Mouse (Mus musculus) embryonic facial prominence, embryonic 14.5 days (tissue): ENCODE measurements around the gene Gpc3. TPM values are rescaled to one million over a fixed set of nuclear protein-coding genes. Genes with fewer than 3 reads are reported as not detected.
A peak's percentile ranks its signal among the peaks of the same experiment; 100 is the strongest.
"Not testable (repeated sequence)": the region's sequence is repeated elsewhere in the genome, so short reads cannot be mapped to it uniquely, and the experiment has no call there.

Experiments
- ATAC-seq: fragments of 200-750 bp; cut with Nextera tagmentation; 2 replicates; pipeline ENCODE4 v1.8.0; 2017; ENCODE audit warnings: low read depth, moderate number of reproducible peaks, moderate TSS enrichment
- DNase-seq: peaks from one replicate; pipeline ENCODE4 v3.0.0-alpha.2; 2015; ENCODE audit warnings: low spot score
- H3K27ac ChIP-seq: fragments of 300-500 bp; sonication (generic); replicated peaks from 2 replicates; pipeline ENCODE4 v1.5.1; 2014; ENCODE audit warnings: low read depth, mild to moderate bottlenecking, low read length, moderate library complexity
- H3K27me3 ChIP-seq: fragments of 300-500 bp; sonication (generic); replicated peaks from 2 replicates; pipeline ENCODE4 v1.6.1; 2014; ENCODE audit warnings: low read length; ENCODE audit not compliant: control insufficient read depth, insufficient read depth
- H3K36me3 ChIP-seq: fragments of 300-500 bp; sonication (generic); 2 replicates; pipeline ENCODE4 v1.6.1; 2014; ENCODE audit warnings: low read length, mixed read lengths; ENCODE audit not compliant: control insufficient read depth, insufficient read depth
- H3K4me1 ChIP-seq: fragments of 300-500 bp; sonication (generic); 2 replicates; pipeline ENCODE4 v1.6.1; 2014; ENCODE audit warnings: antibody characterized with exemption, low read length; ENCODE audit not compliant: control insufficient read depth, insufficient read depth
- H3K4me2 ChIP-seq: fragments of 300-500 bp; sonication (generic); 2 replicates; pipeline ENCODE4 v1.6.1; 2014; ENCODE audit warnings: low read depth, mild to moderate bottlenecking, low read length, moderate library complexity, mixed read lengths
- H3K4me3 ChIP-seq: fragments of 300-500 bp; sonication (generic); 2 replicates; pipeline ENCODE4 v1.5.1; 2014; ENCODE audit warnings: low read depth, mild to moderate bottlenecking, low read length
- H3K9ac ChIP-seq: fragments of 300-500 bp; sonication (generic); 2 replicates; pipeline ENCODE4 v1.6.1; 2014; ENCODE audit warnings: low read depth, mild to moderate bottlenecking, low read length, moderate library complexity, mixed read lengths
- H3K9me3 ChIP-seq: fragments of 300-500 bp; sonication (generic); 2 replicates; pipeline ENCODE4 v1.6.1; 2016; ENCODE audit warnings: low read length; ENCODE audit not compliant: control insufficient read depth
- WGBS: fragments of 180-500 bp; shearing (Covaris S2); extraction: QIAGEN DNeasy Blood & Tissue Kit; methylation state at CpG from one replicate; pipeline ENCODE4 v1.1.7; 2014; 5-methylcytosine and 5-hydroxymethylcytosine counted together
- polyA plus RNA-seq: library from polyadenylated mRNA; unstranded; fragments of >200 nt; fragmentation: Nextera tagmentation; extraction: Ambion mirVana; gene quantifications from 2 replicates; pipeline ENCODE4 v1.2.1, GENCODE M21; 2014

The Gpc3 gene
- polyA plus RNA-seq, 1 experiment from 2014 or later = 694 TPM

DNA sequence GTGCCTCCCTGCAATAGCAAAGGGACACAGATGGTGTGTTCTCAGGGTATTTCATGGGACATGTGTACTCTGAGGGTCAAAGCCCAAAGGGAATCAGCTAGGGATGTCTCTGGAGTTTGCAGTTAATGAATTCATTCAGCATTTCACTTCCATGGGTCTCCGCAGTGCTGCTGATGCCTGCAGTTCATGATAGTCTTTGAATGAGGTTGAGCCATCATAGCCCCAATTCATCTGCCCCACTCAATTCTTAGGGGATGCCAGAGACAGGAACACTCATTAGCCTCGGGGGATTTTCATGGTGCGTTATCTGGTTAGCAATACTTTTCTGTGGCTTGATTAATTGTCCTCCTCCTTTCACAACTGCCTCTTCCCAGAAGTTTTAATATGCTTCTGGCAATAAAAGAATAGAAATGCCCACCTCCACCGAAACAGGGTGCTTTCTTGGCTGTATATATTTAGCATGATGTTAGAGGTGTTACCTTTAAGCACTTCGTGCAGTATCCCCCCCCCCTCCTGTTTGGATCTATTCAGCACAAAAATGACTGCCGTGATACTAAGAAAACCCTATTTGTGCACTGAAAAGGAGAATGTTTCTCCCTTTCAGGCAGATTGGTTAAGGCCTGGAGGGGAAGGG is 244.3 kb downstream of the Gpc3 start:
- no peaks in the 10 kb centered on the region for H3K9me3 ChIP-seq
- H3K4me2 ChIP-seq = peak overlapping the region; percentile 38; the same call in 1 of the 2 replicates
- ATAC-seq = no peak

GRCm38 (mm10) chrX:52366826-52367225 is 246.9 kb downstream of the Gpc3 start:
- Histone ChIP-seq H3K27ac (no peak overlapping the region), H3K4me2 (no peak overlapping the region), H3K4me1 (no peaks in the 10 kb centered on the region), H3K9ac (no peak overlapping the region), H3K36me3 (no peaks in the 10 kb centered on the region), H3K9me3 (no peaks in the 10 kb centered on the region), H3K4me3 (no peak overlapping the region), H3K27me3 (no peaks in the 10 kb centered on the region)
- ATAC-seq = no peak
- 69% methylated on average over 5 of the region's 5 CpGs for WGBS
- no peak for DNase-seq

More for the DNA sequence above, 244.3 kb downstream of the Gpc3 start:
- no peaks in the 10 kb centered on the region for H3K4me1 ChIP-seq
- peak overlapping the region; percentile 56 for H3K27ac ChIP-seq
- no peaks in the 10 kb centered on the region for H3K27me3 ChIP-seq
- H3K4me3 ChIP-seq = no peak overlapping the region
- WGBS = 40% methylated on average over 6 of the region's 6 CpGs
- no peak overlapping the region; the same call in 1 of the 2 replicates for H3K9ac ChIP-seq
- H3K36me3 ChIP-seq = no peaks in the 10 kb centered on the region
- no peak for DNase-seq

GRCm38 (mm10) chrX:52365790-52366189 is 248.0 kb downstream of the Gpc3 start:
- Histone ChIP-seq H3K9ac (no peak overlapping the region), H3K27ac (no peak overlapping the region), H3K4me2 (no peak overlapping the region), H3K9me3 (no peaks in the 10 kb centered on the region), H3K27me3 (no peaks in the 10 kb centered on the region), H3K36me3 (no peaks in the 10 kb centered on the region), H3K4me3 (no peak overlapping the region), H3K4me1 (no peaks in the 10 kb centered on the region)
- 73% methylated on average over 10 of the region's 10 CpGs for WGBS
- DNase-seq (no peak), ATAC-seq (no peak)

GRCm38 (mm10) chrX:52362241-52363011 is 251.3 kb downstream of the Gpc3 start:
- no peaks in the 10 kb centered on the region for H3K27me3 ChIP-seq
- no peaks in the 10 kb centered on the region for H3K4me1 ChIP-seq
- WGBS = 65% methylated on average over 4 of the region's 4 CpGs
- peak; percentile 67 for DNase-seq
- H3K4me3 ChIP-seq = no peak overlapping the region
- H3K27ac ChIP-seq = no peak overlapping the region
- no peaks in the 10 kb centered on the region for H3K9me3 ChIP-seq
- no peaks in the 10 kb centered on the region for H3K36me3 ChIP-seq
- ATAC-seq = no peak
- no peak overlapping the region for H3K9ac ChIP-seq
- no peak overlapping the region for H3K4me2 ChIP-seq

DNA sequence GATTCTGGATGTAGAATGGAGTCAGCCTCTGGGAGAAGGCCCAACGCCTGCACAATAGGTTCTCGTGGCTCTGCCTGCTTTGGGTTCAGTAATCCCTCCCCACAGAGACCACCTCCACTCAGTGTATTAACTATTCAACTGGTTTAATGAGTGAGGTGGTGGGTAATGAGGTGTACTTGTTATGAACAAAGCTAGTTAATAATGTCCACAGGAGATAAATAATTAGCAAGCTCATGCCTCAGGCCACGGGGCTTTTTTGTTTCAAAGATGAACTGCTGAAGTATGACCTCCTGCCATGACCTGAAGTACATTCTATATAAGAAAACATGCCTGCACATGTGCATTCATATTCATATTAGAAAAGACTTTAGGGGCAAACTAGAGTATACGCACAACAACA is 260.8 kb downstream of the Gpc3 start:
- Histone ChIP-seq H3K27me3 (no peaks in the 10 kb centered on the region), H3K4me2 (no peak overlapping the region), H3K36me3 (no peaks in the 10 kb centered on the region), H3K4me3 (no peak overlapping the region), H3K9me3 (no peaks in the 10 kb centered on the region), H3K27ac (no peak overlapping the region), H3K9ac (no peak overlapping the region), H3K4me1 (no peaks in the 10 kb centered on the region)
- DNase-seq (no peak), ATAC-seq (no peak)
- 79% methylated on average over 4 of the region's 4 CpGs for WGBS

DNA sequence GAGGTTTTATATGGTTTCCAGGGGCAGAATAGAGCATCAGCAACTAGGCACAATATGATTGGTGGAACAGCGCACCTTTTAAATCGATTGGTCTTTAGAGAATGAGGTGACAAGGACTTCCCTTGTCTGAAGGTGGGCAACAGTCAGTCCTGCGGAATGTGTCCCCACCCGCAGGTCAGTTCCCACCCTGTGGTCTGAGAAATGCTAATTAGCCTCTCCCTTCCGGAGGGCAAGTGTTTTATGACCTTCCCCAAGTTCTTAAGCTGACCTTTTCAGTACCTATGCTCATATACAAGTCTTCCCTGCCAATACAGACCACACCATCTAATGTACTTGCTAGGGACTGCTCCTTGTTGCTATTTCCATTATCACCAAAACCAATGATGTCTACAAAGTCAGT is 263.1 kb downstream of the Gpc3 start:
- H3K27me3 ChIP-seq, H3K4me2 ChIP-seq, H3K4me3 ChIP-seq, DNase-seq, H3K9me3 ChIP-seq, H3K27ac ChIP-seq, H3K9ac ChIP-seq, ATAC-seq, H3K4me1 ChIP-seq, H3K36me3 ChIP-seq: not testable (repeated sequence)
- 79% methylated on average over 4 of the region's 5 CpGs for WGBS

GRCm38 (mm10) chrX:52348773-52349172 is 265.0 kb downstream of the Gpc3 start:
- Histone ChIP-seq H3K4me2 (no peak overlapping the region), H3K27ac (no peak overlapping the region), H3K36me3 (no peaks in the 10 kb centered on the region), H3K4me3 (no peak overlapping the region), H3K9me3 (no peaks in the 10 kb centered on the region), H3K27me3 (no peaks in the 10 kb centered on the region), H3K4me1 (no peaks in the 10 kb centered on the region), H3K9ac (no peak overlapping the region)
- WGBS = 46% methylated on average over 6 of the region's 6 CpGs
- ATAC-seq = peak; percentile 41; the same call in 1 of the 2 replicates
- DNase-seq = peak; percentile 32

GRCm38 (mm10) chrX:52344018-52344417 is 269.7 kb downstream of the Gpc3 start:
- WGBS = 61% methylated on average over 3 of the region's 3 CpGs
- DNase-seq = peak; percentile 8
- H3K27ac ChIP-seq = no peak overlapping the region
- H3K27me3 ChIP-seq = no peaks in the 10 kb centered on the region
- no peaks in the 10 kb centered on the region for H3K9me3 ChIP-seq
- ATAC-seq = no peak
- no peaks in the 10 kb centered on the region for H3K36me3 ChIP-seq
- H3K4me2 ChIP-seq = no peak overlapping the region
- H3K4me3 ChIP-seq = no peak overlapping the region
- no peak overlapping the region for H3K9ac ChIP-seq
- peaks cover 8% of the 10 kb centered on the region for H3K4me1 ChIP-seq
